Mouse (Mus musculus) central nervous system, embryonic 11.5 days (tissue): ENCODE results near the gene Ppcs. TPM values are rescaled to one million over a fixed set of nuclear protein-coding genes. Genes with fewer than 3 reads are reported as not detected.

Experiments used
- polyA plus RNA-seq: library from polyadenylated mRNA; depleted of rRNA; stranded (reverse); fragments of >200 nt; gene quantifications from 2 replicates; pipeline ENCODE4 v1.2.3, GENCODE M21; 2012; rRNA removed

Ppcs gene
- polyA plus RNA-seq, result 12.4 and 13.1 TPM in 2 replicates

GRCm38 (mm10) chr4:119422294-119422964, at the start of gene Ppcs, which contains the start of gene Zmynd12:
TSS of gene Ppcs (minus strand) at chr4:119422420.
TSS of gene Zmynd12 (plus strand) at chr4:119422814.

GRCm38 (mm10) chr4:119415072-119415753, 7.0 kb downstream of the Ppcs start, which contains the start of gene Ccdc30:
TSS of gene Ccdc30 (minus strand) at chr4:119415521.

Other genes with a start within 250 kb of the Ppcs start
- gene Zfp691, start 248.2 kb downstream of the Ppcs start, polyA plus RNA-seq, result 9.7 and 14.4 TPM in 2 replicates
- gene Ermap, start 232.4 kb downstream of the Ppcs start, polyA plus RNA-seq, result 19.8 and 21.1 TPM in 2 replicates
- 94.0 and 96.6 TPM in 2 replicates for gene Svbp, start 227.1 kb downstream of the Ppcs start, polyA plus RNA-seq
- 0.08 and 0.22 TPM in 2 replicates for gene Tmem269, start 204.2 kb downstream of the Ppcs start, polyA plus RNA-seq
- 13.9 and 18.3 TPM in 2 replicates for gene AU022252, start 189.7 kb downstream of the Ppcs start, polyA plus RNA-seq
- gene P3h1, start 189.5 kb downstream of the Ppcs start, polyA plus RNA-seq, result 33.3 and 35.2 TPM in 2 replicates
- 0.13 and 0.27 TPM in 2 replicates for gene Cldn19, start 167.0 kb downstream of the Ppcs start, polyA plus RNA-seq
- gene Ybx1, start 127.8 kb downstream of the Ppcs start, polyA plus RNA-seq, result 896 and 955 TPM in 2 replicates
- 113 and 127 TPM in 2 replicates for gene Ppih, start 101.9 kb downstream of the Ppcs start, polyA plus RNA-seq
- 6.0 and 9.9 TPM in 2 replicates for gene Ccdc30, start 6.9 kb downstream of the Ppcs start, polyA plus RNA-seq
- gene Zmynd12, start 394 bp upstream of the Ppcs start, polyA plus RNA-seq, result 0.09 and 0.16 TPM in 2 replicates
- 2.8 and 3.7 TPM in 2 replicates for gene Rimkla, start 70.2 kb upstream of the Ppcs start, polyA plus RNA-seq
- 16.8 and 29.2 TPM in 2 replicates for gene Foxj3, start 114.6 kb upstream of the Ppcs start, polyA plus RNA-seq
- 3.8 and 4.1 TPM in 2 replicates for gene Frg2f1, start 117.1 kb upstream of the Ppcs start, polyA plus RNA-seq
- not detected in 2 replicates for gene Guca2a, start 215.3 kb upstream of the Ppcs start, polyA plus RNA-seq
- gene Guca2b, start 236.5 kb upstream of the Ppcs start, polyA plus RNA-seq, result 0.10 TPM in 1 of 2 replicates, not detected in the other